Mouse (Mus musculus) intestine, embryonic 14.5 days (tissue): ENCODE results near the gene Muc4. TPM values are rescaled to one million over a fixed set of nuclear protein-coding genes. Genes with fewer than 3 reads are reported as not detected.

Experiments used
- ATAC-seq: fragments of 200-750 bp; cut with Nextera tagmentation; replicated peaks from 2 replicates; pipeline ENCODE4 v1.8.0; 2017; ENCODE audit warnings: low read depth, moderate number of reproducible peaks, moderate TSS enrichment, moderate library complexity; ENCODE audit not compliant: low FRiP score, low TSS enrichment
- DNase-seq: peaks from one replicate; pipeline ENCODE4 v3.0.0-alpha.2; 2018; ENCODE audit warnings: low spot score
- H3K27ac ChIP-seq: fragments of 300-500 bp; sonication (generic); 2 replicates; pipeline ENCODE4 v1.5.1; 2014; ENCODE audit warnings: low read depth, mild to moderate bottlenecking, control low read depth
- H3K27me3 ChIP-seq: fragments of 300-500 bp; sonication (generic); replicated peaks from 2 replicates; pipeline ENCODE4 v1.6.1; 2014; ENCODE audit warnings: low read length, control low read depth; ENCODE audit not compliant: control insufficient read depth, insufficient read depth
- H3K36me3 ChIP-seq: fragments of 300-500 bp; sonication (generic); 2 replicates; pipeline ENCODE4 v1.6.1; 2014; ENCODE audit warnings: low read length, control low read depth; ENCODE audit not compliant: control insufficient read depth, insufficient read depth
- H3K4me1 ChIP-seq: fragments of 300-500 bp; sonication (generic); replicated peaks from 2 replicates; pipeline ENCODE4 v1.6.1; 2014; ENCODE audit warnings: low read length, control low read depth, mixed read lengths; ENCODE audit not compliant: control insufficient read depth, insufficient read depth
- H3K4me2 ChIP-seq: fragments of 300-500 bp; sonication (generic); 2 replicates; pipeline ENCODE4 v1.6.1; 2014; ENCODE audit warnings: low read length
- H3K4me3 ChIP-seq: fragments of 300-500 bp; sonication (generic); 2 replicates; pipeline ENCODE4 v1.5.1; 2014; ENCODE audit warnings: low read depth, low read length, control low read depth, mixed read lengths
- H3K9ac ChIP-seq: fragments of 300-500 bp; sonication (generic); 2 replicates; pipeline ENCODE4 v1.6.1; 2014; ENCODE audit warnings: mild to moderate bottlenecking, low read length
- H3K9me3 ChIP-seq: fragments of 300-500 bp; sonication (generic); 2 replicates; pipeline ENCODE4 v1.6.1; 2016; ENCODE audit warnings: low read length, control low read depth; ENCODE audit not compliant: control insufficient read depth
- WGBS: fragments of 180-500 bp; shearing (Covaris S2); extraction: QIAGEN DNeasy Blood & Tissue Kit; methylation state at CpG from one replicate; pipeline ENCODE4 v1.1.7; 2014; 5-methylcytosine and 5-hydroxymethylcytosine counted together
- polyA plus RNA-seq: library from polyadenylated mRNA; unstranded; fragments of >200 nt; fragmentation: Nextera tagmentation; extraction: Ambion mirVana; gene quantifications from 2 replicates; pipeline ENCODE4 v1.2.1, GENCODE M21; 2014

Muc4 gene
- polyA plus RNA-seq, 1 experiment from 2014 or later: 3.5 TPM

DNA sequence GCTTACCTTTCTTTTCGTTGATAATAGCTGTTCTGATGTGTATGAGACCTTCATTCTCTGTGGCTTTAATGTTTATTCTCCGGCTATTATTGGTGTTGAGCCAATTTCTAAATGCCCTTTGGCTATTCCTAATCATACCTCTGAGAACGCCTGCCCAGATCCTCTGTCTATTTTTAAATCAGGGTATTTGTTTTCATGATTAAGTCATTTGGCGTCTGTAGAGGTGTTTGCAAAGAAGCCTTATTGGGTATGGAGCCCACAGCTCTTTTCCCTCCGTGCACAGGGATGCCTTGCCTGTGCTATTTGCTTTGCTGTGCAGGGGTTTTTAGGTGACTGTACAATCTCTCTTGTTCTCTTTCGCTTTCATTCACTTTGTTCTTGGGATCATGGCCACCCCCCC, 22.1 kb upstream of the Muc4 start:
- Histone ChIP-seq H3K27ac (no peak overlapping the region), H3K4me2 (no peak overlapping the region), H3K9me3 (no peaks in the 10 kb centered on the region), H3K27me3 (no peaks in the 10 kb centered on the region), H3K36me3 (no peaks in the 10 kb centered on the region), H3K9ac (no peak overlapping the region), H3K4me3 (no peak overlapping the region), H3K4me1 (peaks cover 4% of the 10 kb centered on the region; the same call in 1 of the 2 replicates)
- DNase-seq (no peak), ATAC-seq (no peak)
- WGBS: 67% methylated on average over 6 of the region's 6 CpGs

DNA sequence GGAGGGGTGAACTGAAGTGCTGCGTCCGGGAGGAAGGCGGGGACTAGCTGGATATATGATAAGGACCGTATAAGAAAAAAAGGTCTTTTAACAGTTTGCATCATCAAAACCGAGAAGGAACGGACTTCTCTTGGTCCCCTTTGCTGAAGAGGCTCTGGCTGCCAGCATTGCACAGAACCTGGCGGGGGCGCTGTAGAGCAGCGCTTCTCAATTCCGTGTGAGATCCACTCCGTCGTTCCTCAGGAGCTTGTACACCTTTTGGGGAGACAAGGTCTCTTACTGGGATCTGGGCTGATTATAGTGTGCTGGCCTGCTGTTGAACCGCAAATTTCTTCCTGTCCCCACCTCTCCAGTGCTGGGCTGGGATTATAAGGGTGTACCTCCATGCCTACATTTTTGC, 20.3 kb upstream of the Muc4 start:
- H3K4me1 ChIP-seq: no peaks in the 10 kb centered on the region
- WGBS: 23% methylated on average over 13 of the region's 13 CpGs
- H3K9ac ChIP-seq: no peak overlapping the region
- H3K4me3 ChIP-seq: no peak overlapping the region
- ATAC-seq: no peak
- H3K4me2 ChIP-seq: peak overlapping the region; percentile 18; the same call in 1 of the 2 replicates
- no peaks in the 10 kb centered on the region for H3K36me3 ChIP-seq
- H3K27me3 ChIP-seq: no peaks in the 10 kb centered on the region
- H3K27ac ChIP-seq: no peak overlapping the region
- H3K9me3 ChIP-seq: no peaks in the 10 kb centered on the region
- DNase-seq: no peak

DNA sequence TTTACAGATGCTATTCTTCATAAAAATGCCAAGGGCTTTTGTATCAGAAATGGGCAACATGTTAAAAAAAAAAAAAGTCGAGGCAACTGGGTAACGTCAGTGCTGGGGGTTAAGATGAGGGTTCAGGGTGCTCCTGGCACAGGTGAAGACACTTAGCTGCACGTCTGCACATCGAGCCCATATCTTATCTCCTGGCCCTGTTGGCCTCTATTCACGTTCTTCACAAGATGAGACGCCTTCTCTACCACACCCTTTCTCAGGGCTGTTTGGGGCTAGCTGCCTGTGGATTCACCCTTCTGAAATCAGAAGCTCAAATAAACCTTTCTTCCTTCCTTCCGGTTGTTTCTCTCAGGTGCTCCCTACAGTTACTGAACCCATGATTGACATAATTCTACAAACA, 12.5 kb upstream of the Muc4 start:
- no peak overlapping the region for H3K9ac ChIP-seq
- no peak overlapping the region for H3K27ac ChIP-seq
- 57% methylated on average over 7 of the region's 7 CpGs for WGBS
- H3K4me3 ChIP-seq: no peak overlapping the region
- H3K27me3 ChIP-seq: no peaks in the 10 kb centered on the region
- H3K9me3 ChIP-seq: no peaks in the 10 kb centered on the region
- ATAC-seq (no peak), DNase-seq (no peak)
- H3K4me1 ChIP-seq: no peaks in the 10 kb centered on the region
- H3K4me2 ChIP-seq: no peak overlapping the region
- H3K36me3 ChIP-seq: no peaks in the 10 kb centered on the region

DNA sequence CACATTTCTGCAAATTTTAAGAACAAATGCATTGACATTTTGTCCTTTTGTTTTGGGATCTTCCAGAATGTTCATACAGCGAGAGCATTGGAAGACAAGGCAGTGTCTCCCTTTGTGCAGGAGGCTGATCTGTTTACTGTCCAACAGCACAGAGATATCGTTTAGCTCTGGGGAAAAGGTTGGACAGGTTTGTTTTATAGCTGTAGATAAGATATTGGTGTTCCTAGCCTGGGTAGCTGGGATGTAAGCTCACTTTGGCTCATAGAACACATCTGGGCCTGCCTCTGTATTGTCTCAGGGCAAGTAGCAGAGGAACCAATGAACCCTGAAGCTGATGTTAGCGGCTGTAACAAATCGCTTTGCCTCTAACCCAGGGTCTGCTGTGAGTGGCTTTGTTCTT, 11.9 kb upstream of the Muc4 start:
- Histone ChIP-seq H3K4me2 (no peak overlapping the region), H3K9me3 (no peaks in the 10 kb centered on the region), H3K27ac (no peak overlapping the region), H3K27me3 (no peaks in the 10 kb centered on the region), H3K4me1 (no peaks in the 10 kb centered on the region), H3K9ac (no peak overlapping the region), H3K4me3 (no peak overlapping the region), H3K36me3 (no peaks in the 10 kb centered on the region)
- ATAC-seq (no peak), DNase-seq (no peak)
- WGBS: 53% methylated on average over 4 of the region's 4 CpGs

DNA sequence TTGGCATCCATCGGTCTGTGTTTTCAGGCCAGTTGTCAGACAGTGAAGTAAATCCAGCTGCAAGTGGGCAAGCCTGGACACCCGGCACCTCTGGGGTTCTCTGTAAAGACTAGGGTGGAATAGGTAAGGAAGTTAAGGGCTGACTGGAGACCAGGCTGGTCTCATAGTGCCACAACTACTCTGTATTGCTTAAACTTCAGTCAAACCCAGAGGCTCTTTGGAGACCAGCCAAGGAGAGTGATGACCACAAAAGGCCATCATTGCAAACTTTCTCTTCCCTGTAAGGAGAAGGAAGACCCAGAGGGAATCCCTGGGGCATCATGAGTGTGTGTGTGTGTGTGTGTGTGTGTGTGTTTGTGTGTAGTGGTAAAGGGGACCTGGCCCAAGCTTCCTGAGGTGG, 11.4 kb upstream of the Muc4 start:
- DNase-seq: no peak
- Histone ChIP-seq H3K9me3 (no peaks in the 10 kb centered on the region), H3K4me1 (no peaks in the 10 kb centered on the region), H3K4me2 (no peak overlapping the region), H3K36me3 (no peaks in the 10 kb centered on the region), H3K27ac (no peak overlapping the region), H3K27me3 (no peaks in the 10 kb centered on the region), H3K9ac (no peak overlapping the region), H3K4me3 (no peak overlapping the region)
- 86% methylated on average over 2 of the region's 2 CpGs for WGBS
- ATAC-seq: no peak

DNA sequence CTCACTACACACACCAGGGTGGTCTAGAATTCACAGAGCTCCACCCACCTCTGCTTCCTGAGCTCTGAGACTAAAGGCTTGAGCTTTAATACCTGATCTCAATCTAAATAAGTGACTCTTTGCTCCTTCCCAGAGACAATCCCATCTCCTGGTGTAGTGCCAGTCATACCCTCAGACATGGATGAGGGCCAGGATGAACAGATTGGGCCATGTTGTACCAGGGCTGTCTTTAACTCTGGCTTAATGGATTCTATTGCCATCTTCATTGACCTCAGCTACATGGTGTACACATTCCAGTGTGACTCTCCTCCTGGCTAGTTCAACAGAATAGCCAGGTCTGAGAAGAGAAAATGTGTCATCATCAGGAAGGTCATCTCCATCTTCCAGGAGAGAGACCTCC, 9.2 kb upstream of the Muc4 start:
- Histone ChIP-seq H3K9me3 (no peaks in the 10 kb centered on the region), H3K27me3 (no peaks in the 10 kb centered on the region), H3K4me2 (no peak overlapping the region), H3K36me3 (no peaks in the 10 kb centered on the region), H3K4me1 (no peaks in the 10 kb centered on the region), H3K27ac (no peak overlapping the region), H3K4me3 (no peak overlapping the region), H3K9ac (no peak overlapping the region)
- DNase-seq (no peak), ATAC-seq (no peak)

DNA sequence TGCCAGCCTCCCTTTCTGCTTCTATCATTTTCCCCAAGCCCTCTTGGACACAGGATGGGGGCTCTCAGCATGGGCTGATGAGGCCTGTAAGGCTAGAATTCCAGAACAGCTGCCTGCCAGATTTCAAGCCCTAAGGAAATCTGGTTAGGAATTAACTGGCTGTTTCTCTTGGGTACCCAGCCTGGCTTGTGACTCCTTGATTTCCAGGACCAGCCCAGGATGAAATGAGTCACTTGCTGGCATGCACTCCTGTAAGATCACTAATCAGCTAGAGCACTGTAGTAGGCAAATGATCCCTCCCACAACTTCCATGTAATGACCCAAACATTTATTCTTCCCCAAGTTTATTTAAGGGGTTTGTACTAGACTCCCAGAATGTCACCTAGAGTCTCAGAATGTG, 7.4 kb upstream of the Muc4 start:
- H3K4me2 ChIP-seq: no peak overlapping the region
- no peak overlapping the region for H3K9ac ChIP-seq
- H3K36me3 ChIP-seq: no peaks in the 10 kb centered on the region
- ATAC-seq (no peak), DNase-seq (no peak)
- no peak overlapping the region for H3K27ac ChIP-seq
- no peaks in the 10 kb centered on the region for H3K4me1 ChIP-seq
- H3K9me3 ChIP-seq: no peaks in the 10 kb centered on the region
- H3K4me3 ChIP-seq: no peak overlapping the region
- H3K27me3 ChIP-seq: no peaks in the 10 kb centered on the region

DNA sequence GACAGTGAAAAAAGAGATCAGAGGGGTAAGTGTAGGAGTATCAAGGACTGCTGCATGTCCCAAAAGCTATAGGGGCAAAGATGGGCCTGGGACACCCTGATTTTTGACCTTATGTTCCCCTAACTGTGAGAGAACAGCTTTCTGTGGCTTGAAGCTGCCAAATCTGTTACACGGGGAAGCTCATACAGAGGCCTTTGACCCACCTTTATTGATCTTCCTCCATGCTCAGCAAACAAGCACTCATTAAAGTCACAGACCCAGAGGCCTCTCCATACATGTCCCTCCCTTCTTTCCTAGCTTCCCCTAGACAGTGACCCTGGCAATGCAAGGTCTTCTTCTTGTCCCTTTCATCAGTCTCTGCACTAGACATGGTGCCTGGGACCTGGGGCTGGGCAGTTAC, 7.0 kb upstream of the Muc4 start:
- WGBS: 68% methylated on average over 1 of the region's 1 CpGs
- peak; percentile 76 for ATAC-seq
- H3K27ac ChIP-seq: no peak overlapping the region

DNA sequence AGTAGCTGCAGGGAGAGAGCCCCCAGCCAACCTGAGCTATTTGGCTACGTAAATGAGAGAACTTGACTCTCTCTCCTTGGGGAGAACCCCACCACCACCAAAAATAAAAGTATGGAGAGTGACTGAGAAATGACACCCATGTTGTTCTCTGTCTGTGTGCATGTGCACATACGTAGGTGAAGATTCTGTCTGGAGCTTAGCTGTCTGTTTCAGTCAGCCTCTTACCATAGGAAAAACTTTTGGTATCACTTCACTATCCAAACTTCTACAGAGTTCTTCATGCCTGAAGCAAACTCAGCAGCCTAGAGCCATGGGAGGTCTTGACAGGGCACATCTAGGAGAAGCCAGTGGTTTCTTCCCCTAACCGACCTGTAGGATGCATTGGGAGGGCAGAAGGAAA, 2.5 kb upstream of the Muc4 start:
- DNase-seq (no peak), ATAC-seq (no peak)
- Histone ChIP-seq H3K27ac (no peak overlapping the region), H3K36me3 (no peaks in the 10 kb centered on the region), H3K4me3 (no peak overlapping the region), H3K4me2 (no peak overlapping the region), H3K27me3 (no peaks in the 10 kb centered on the region), H3K4me1 (no peaks in the 10 kb centered on the region), H3K9ac (no peak overlapping the region), H3K9me3 (no peaks in the 10 kb centered on the region)
- 90% methylated on average over 3 of the region's 3 CpGs for WGBS

More for the DNA sequence above, 7.0 kb upstream of the Muc4 start:
- H3K4me1 ChIP-seq: no peaks in the 10 kb centered on the region
- H3K36me3 ChIP-seq: no peaks in the 10 kb centered on the region
- H3K9ac ChIP-seq: no peak overlapping the region
- DNase-seq: no peak
- no peak overlapping the region for H3K4me3 ChIP-seq
- H3K4me2 ChIP-seq: no peak overlapping the region
- H3K9me3 ChIP-seq: no peaks in the 10 kb centered on the region
- no peaks in the 10 kb centered on the region for H3K27me3 ChIP-seq
